Mouse (Mus musculus): ENCODE measurements at regions not wholly inside any gene's neighbourhood (a gene's known extent, or its start where the extent isn't known, plus 50 kb on each side); places are given as distances from the start of the nearest gene placed in this dataset.

GRCm38 (mm10) chr5:53412391-53413075 lies 53.4 kb upstream of the Rbpj start:
- H3K4me2 ChIP-seq, result no peak overlapping the region
- no peak overlapping the region for H3K27ac ChIP-seq
- H3K4me1 ChIP-seq, result no peaks in the 10 kb centered on the region
- WGBS, result 74% methylated on average over 7 of the region's 7 CpGs
- ATAC-seq, result no peak
- H3K36me3 ChIP-seq (ENCODE audit: poor library complexity, severe bottlenecking), result no peaks in the 10 kb centered on the region
- H3K9me3 ChIP-seq (replicated peaks), result no peaks in the 10 kb centered on the region
- no peak overlapping the region for H3K9ac ChIP-seq
- H3K4me3 ChIP-seq, result no peak overlapping the region
- no peaks in the 10 kb centered on the region for H3K27me3 ChIP-seq

- Histone ChIP-seq H3K9ac (no peak overlapping the region), H3K4me2 (no peak overlapping the region), H3K36me3 (ENCODE audit: poor library complexity, severe bottlenecking) (no peaks in the 10 kb centered on the region), H3K27ac (no peak overlapping the region), H3K4me3 (no peak overlapping the region), H3K9me3 (replicated peaks) (no peaks in the 10 kb centered on the region), H3K27me3 (no peaks in the 10 kb centered on the region), H3K4me1 (no peaks in the 10 kb centered on the region)
- no peak for ATAC-seq
- 90% methylated on average over 3 of the region's 3 CpGs for WGBS
Measured at GRCm38 (mm10) chr5:53413677-53414076, 52.3 kb upstream of the Rbpj start.

GRCm38 (mm10) chr5:53415472-53415871 lies 50.5 kb upstream of the Rbpj start:
- Histone ChIP-seq H3K36me3 (ENCODE audit: poor library complexity, severe bottlenecking) (no peaks in the 10 kb centered on the region), H3K27me3 (no peaks in the 10 kb centered on the region), H3K4me1 (no peaks in the 10 kb centered on the region), H3K27ac (no peak overlapping the region), H3K4me2 (no peak overlapping the region), H3K9me3 (replicated peaks) (no peaks in the 10 kb centered on the region), H3K9ac (no peak overlapping the region), H3K4me3 (no peak overlapping the region)
- WGBS, result 92% methylated on average over 2 of the region's 2 CpGs
- no peak for ATAC-seq

Measured in forebrain, embryonic 13.5 days (tissue).